Mouse (Mus musculus) hindbrain, embryonic 16.5 days (tissue): ENCODE results near the gene Pip4k2a. TPM values are rescaled to one million over a fixed set of nuclear protein-coding genes. Genes with fewer than 3 reads are reported as not detected.

Source experiments
- ATAC-seq: fragments of 200-750 bp; cut with Nextera tagmentation; 2 replicates; pipeline ENCODE4 v1.8.0; 2017; ENCODE audit warnings: moderate TSS enrichment, moderate library complexity
- H3K27ac ChIP-seq: fragments of 300-500 bp; sonication (generic); 2 replicates; pipeline ENCODE4 v1.5.1; 2014; ENCODE audit warnings: low read depth, mild to moderate bottlenecking, control low read depth, low read length, moderate library complexity
- H3K27me3 ChIP-seq: fragments of 300-500 bp; sonication (generic); replicated peaks from 2 replicates; pipeline ENCODE4 v1.6.1; 2014; ENCODE audit warnings: low read length; ENCODE audit not compliant: control insufficient read depth, insufficient read depth
- H3K36me3 ChIP-seq: fragments of 300-500 bp; sonication (generic); 2 replicates; pipeline ENCODE4 v1.6.1; 2014; ENCODE audit warnings: mild to moderate bottlenecking, low read length, moderate library complexity, mixed read lengths; ENCODE audit not compliant: control insufficient read depth, insufficient read depth
- H3K4me1 ChIP-seq: fragments of 300-500 bp; sonication (generic); 2 replicates; pipeline ENCODE4 v1.6.1; 2014; ENCODE audit warnings: low read depth, low read length; ENCODE audit not compliant: control insufficient read depth, insufficient read depth
- H3K4me2 ChIP-seq: fragments of 300-500 bp; sonication (generic); 2 replicates; pipeline ENCODE4 v1.6.1; 2014; ENCODE audit warnings: mild to moderate bottlenecking, low read length, control low read depth, moderate library complexity
- H3K4me3 ChIP-seq: fragments of 300-500 bp; sonication (generic); 2 replicates; pipeline ENCODE4 v1.5.1; 2014; ENCODE audit warnings: mild to moderate bottlenecking, low read length, control low read depth, moderate library complexity
- H3K9ac ChIP-seq: fragments of 300-500 bp; sonication (generic); 2 replicates; pipeline ENCODE4 v1.6.1; 2014; ENCODE audit warnings: low read depth, mild to moderate bottlenecking, control low read depth, low read length, moderate library complexity
- H3K9me3 ChIP-seq: fragments of 300-500 bp; sonication (generic); 2 replicates; pipeline ENCODE4 v1.6.1; 2014; ENCODE audit warnings: mild to moderate bottlenecking, low read length, moderate library complexity; ENCODE audit not compliant: control insufficient read depth
- WGBS: fragments of 180-500 bp; shearing (Covaris S2); extraction: QIAGEN DNeasy Blood & Tissue Kit; methylation state at CpG from one replicate; pipeline ENCODE4 v1.1.7; 2014; 5-methylcytosine and 5-hydroxymethylcytosine counted together
- polyA plus RNA-seq: library from polyadenylated mRNA; unstranded; fragments of >200 nt; fragmentation: Nextera tagmentation; extraction: Ambion mirVana; gene quantifications from 2 replicates; pipeline ENCODE4 v1.2.1, GENCODE M21; 2015

The Pip4k2a gene
- polyA plus RNA-seq, 1 experiment from 2014 or later = 10.2 TPM

DNA sequence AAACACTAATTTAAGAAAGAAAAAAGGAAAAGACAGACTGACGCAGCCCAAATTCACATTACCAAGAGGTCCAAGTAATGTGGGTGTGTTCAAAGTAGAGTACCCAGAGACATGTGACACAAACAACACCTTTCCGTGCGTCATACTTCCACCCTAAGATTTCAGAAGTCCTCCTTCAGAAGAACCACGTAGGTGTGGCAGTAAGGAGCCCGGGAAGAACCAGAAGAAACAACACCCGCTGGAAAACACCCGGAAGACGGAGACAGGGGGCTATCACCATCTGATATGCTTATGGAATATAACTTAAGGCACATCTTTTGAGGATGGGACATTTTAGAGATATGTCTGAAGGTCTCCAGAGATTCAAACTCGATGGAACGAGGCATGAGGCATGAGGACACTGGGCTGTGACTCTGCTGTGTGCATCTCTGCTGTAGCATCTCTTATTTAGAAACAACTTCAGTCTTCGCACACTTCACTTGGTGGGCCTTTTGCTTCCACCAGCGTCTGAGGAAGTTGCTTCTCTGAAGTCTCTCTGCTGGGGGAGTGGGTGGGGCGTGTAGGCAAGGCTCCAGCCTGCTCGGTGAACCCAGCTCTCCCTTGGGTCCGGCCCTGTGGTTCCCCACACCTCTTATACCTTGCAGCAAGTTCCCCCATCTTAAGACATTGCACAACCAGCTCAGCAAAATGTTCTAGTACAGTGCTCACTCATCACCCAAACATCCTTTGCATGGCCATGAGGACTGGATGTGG is 13.7 kb downstream of the Pip4k2a start:
- ATAC-seq = no peak
- no peak overlapping the region for H3K4me2 ChIP-seq
- peaks cover 6% of the 10 kb centered on the region for H3K9me3 ChIP-seq
- no peak overlapping the region for H3K27ac ChIP-seq
- H3K9ac ChIP-seq = no peak overlapping the region
- H3K4me1 ChIP-seq = no peaks in the 10 kb centered on the region; the same call in 1 of the 2 replicates
- no peaks in the 10 kb centered on the region; the same call in 1 of the 2 replicates for H3K36me3 ChIP-seq
- no peak overlapping the region for H3K4me3 ChIP-seq
- WGBS = 94% methylated on average over 15 of the region's 15 CpGs
- no peaks in the 10 kb centered on the region for H3K27me3 ChIP-seq

DNA sequence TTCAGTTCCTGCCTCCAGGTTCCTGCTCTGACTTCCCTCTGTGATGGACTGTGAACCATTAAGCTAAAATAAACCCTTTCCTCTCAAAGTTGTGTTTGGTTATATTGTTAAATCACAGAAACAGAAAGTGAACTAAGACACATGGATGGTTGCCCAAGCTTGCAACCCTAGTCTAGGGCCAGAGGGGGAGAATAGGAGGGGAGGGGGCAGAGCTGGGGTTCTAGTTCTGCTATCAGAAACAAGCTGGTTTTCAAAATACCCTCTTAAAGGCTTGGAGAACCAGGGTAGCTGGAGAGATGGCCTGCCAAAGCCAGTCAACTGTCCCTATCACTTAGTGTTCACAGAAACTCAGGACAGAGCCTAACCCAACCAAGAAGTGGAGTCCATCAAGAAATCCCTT is 14.4 kb downstream of the Pip4k2a start:
- no peak overlapping the region for H3K9ac ChIP-seq
- no peaks in the 10 kb centered on the region for H3K27me3 ChIP-seq
- H3K4me1 ChIP-seq = no peaks in the 10 kb centered on the region; the same call in 1 of the 2 replicates
- no peak overlapping the region for H3K4me3 ChIP-seq
- H3K36me3 ChIP-seq = no peaks in the 10 kb centered on the region; the same call in 1 of the 2 replicates
- no peak overlapping the region for H3K4me2 ChIP-seq
- no peak for ATAC-seq
- H3K9me3 ChIP-seq = peaks cover 6% of the 10 kb centered on the region
- no peak overlapping the region for H3K27ac ChIP-seq

DNA sequence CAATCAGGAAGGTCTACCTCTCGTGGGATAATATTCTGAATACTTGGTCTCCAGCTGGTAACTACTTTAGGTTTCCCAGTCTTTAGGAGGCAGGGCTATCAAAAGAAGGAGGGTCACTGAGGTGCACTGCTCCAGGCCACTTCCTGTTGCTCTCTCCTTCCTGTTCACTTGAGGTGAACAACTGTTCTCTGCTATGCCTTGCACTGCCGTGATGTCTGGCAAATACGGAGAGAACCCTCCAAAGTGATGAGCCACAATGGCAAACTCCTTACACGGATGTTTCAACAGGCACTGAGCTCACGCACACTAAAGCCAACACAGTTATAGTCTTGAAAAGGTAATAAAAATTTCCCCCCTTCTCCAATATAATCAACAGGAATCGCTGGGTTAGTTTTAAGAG is 15.3 kb downstream of the Pip4k2a start:
- no peak overlapping the region for H3K4me2 ChIP-seq
- no peaks in the 10 kb centered on the region; the same call in 1 of the 2 replicates for H3K4me1 ChIP-seq
- H3K27ac ChIP-seq = no peak overlapping the region
- H3K9me3 ChIP-seq = peaks cover 3% of the 10 kb centered on the region; the same call in 1 of the 2 replicates
- no peak for ATAC-seq
- no peak overlapping the region for H3K4me3 ChIP-seq
- no peaks in the 10 kb centered on the region for H3K27me3 ChIP-seq
- H3K36me3 ChIP-seq = no peaks in the 10 kb centered on the region; the same call in 1 of the 2 replicates
- 83% methylated on average over 6 of the region's 6 CpGs for WGBS
- no peak overlapping the region for H3K9ac ChIP-seq

DNA sequence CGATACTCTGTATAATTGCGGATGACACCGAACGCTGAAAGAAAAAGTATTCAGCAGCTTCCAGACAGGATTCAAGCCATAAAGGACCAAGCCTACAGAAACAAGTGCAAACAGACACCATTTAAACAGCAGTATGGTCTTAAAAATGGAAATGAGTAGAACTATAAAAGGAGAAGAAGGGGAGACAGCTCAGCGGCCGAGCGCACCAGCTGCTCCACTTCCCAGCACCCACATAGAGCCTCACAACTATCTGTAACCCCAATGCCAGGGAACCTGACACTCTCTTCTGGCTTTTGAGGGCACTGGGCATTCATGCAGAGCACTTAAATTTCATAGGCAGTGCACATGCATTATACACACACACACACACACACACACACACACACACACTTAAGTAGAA is 18.3 kb downstream of the Pip4k2a start:
- no peak overlapping the region for H3K9ac ChIP-seq
- H3K4me2 ChIP-seq = no peak overlapping the region
- no peak overlapping the region for H3K4me3 ChIP-seq
- H3K36me3 ChIP-seq = no peaks in the 10 kb centered on the region
- H3K27ac ChIP-seq = no peak overlapping the region
- no peak for ATAC-seq
- WGBS = 76% methylated on average over 7 of the region's 7 CpGs
- no peaks in the 10 kb centered on the region; the same call in 1 of the 2 replicates for H3K4me1 ChIP-seq
- no peaks in the 10 kb centered on the region for H3K9me3 ChIP-seq
- no peaks in the 10 kb centered on the region for H3K27me3 ChIP-seq

DNA sequence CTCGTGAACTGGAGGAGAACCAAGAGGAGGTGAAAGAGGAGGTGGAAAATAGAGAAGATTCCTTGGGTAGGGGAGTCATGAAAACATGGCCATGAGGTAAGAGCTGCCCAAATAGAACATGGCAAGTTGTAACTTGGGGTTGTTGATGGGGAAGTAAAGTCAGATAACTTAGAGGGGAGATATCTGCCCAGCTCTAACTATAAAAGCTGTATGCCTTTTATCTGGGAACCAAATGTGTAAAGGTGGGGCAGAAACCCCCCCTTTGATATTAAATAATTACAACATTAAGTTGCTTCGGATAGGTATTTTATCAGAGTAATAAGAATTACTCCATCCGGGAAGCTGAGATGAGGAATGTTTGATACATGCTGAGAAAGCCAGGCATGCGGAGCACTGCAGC is 18.9 kb downstream of the Pip4k2a start:
- no peak for ATAC-seq
- 85% methylated on average over 4 of the region's 4 CpGs for WGBS
- Histone ChIP-seq H3K36me3 (no peaks in the 10 kb centered on the region), H3K9ac (no peak overlapping the region), H3K4me1 (no peaks in the 10 kb centered on the region; the same call in 1 of the 2 replicates), H3K4me2 (no peak overlapping the region), H3K27ac (no peak overlapping the region), H3K27me3 (no peaks in the 10 kb centered on the region), H3K9me3 (no peaks in the 10 kb centered on the region), H3K4me3 (no peak overlapping the region)

DNA sequence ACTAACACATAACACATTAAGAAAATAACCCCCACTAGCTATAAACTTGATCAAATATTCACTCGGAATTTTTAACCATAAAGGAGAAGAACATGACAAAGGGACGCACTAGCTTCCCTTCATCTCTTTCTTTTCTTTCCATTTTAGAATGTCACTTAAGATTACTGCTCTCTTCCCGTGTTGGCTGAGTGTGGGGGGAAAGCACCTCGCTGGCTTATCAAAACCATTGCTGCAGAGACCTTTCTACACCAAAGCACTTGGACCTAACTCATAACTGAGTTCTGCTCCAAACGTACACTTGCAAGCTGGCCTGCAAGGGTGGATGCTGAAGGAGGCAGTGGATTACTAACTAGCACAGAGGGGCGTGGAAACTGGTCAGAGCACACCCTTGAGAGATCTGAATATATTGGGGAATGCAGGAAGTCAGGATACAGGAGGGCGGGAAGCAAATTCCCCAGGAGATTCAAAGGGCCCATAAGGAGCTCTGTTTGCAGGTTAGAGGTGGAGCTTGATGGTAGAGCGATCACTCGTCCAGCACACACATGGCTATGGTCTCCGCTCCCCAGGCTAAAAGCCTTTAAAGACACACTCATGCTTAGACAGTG is 20.6 kb downstream of the Pip4k2a start:
- Histone ChIP-seq H3K27me3 (no peaks in the 10 kb centered on the region), H3K9ac (no peak overlapping the region), H3K36me3 (no peaks in the 10 kb centered on the region), H3K27ac (no peak overlapping the region), H3K4me3 (no peak overlapping the region), H3K4me1 (no peaks in the 10 kb centered on the region; the same call in 1 of the 2 replicates), H3K4me2 (no peak overlapping the region), H3K9me3 (peaks cover 5% of the 10 kb centered on the region; the same call in 1 of the 2 replicates)
- ATAC-seq = no peak
- 88% methylated on average over 10 of the region's 10 CpGs for WGBS

DNA sequence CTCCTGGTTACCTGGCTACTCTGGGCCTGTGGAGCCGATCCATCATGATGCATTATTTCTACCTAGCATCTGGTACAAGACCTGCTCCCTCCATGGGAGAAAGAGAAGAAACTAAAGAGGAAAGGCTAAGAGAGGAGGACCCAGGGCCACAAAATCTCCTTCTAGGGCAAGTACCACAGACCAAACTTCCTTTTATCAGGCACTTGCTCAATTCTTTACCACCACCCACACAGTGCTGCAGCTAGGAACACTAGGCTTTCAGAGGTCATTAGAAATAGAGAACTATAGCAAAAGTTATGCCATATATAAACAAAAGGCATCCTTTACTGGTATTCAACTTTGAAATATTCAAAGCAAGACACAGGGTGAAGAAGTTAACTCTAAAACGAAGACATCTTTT is 21.8 kb downstream of the Pip4k2a start:
- no peak overlapping the region for H3K27ac ChIP-seq
- ATAC-seq = no peak
- H3K4me1 ChIP-seq = no peaks in the 10 kb centered on the region; the same call in 1 of the 2 replicates
- H3K9me3 ChIP-seq = peaks cover 5% of the 10 kb centered on the region; the same call in 1 of the 2 replicates
- H3K9ac ChIP-seq = no peak overlapping the region
- no peak overlapping the region for H3K4me2 ChIP-seq
- H3K27me3 ChIP-seq = no peaks in the 10 kb centered on the region
- WGBS = 83% methylated on average over 2 of the region's 2 CpGs
- H3K4me3 ChIP-seq = no peak overlapping the region
- no peaks in the 10 kb centered on the region for H3K36me3 ChIP-seq

DNA sequence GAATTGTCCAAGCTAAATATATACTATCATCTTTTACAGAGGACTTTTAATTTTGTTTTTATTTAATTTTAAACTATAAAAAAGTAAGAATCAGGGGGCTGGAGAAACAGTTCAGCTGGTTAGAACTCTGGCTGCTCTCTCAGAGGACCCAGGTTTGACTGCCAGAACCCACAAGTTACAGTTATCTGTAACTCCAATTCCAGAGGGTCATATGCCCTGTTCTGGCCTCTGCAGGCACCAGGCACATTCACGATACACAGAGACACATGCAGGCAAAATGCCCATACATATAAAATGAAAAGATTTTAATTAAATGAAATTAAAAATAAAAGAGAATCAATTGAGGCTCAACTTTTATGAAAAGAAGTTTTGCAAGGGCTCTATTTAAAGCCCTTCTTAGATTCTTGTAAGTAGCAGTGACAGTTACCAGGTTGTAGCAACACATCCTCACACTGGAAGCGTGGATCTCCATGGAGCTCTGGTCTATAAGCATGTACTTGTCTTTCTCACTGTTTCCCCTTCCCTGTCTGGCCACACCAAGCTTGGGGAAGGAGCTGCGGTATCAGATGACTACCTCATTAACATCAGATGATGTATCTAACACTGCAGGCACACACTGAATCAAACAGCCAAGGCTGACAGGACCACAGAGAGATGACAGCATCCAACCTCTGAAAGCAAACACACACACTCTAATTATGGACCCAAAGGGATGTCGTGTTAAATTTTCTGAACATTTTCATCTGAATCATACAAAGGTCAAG is 22.9 kb downstream of the Pip4k2a start:
- no peaks in the 10 kb centered on the region for H3K36me3 ChIP-seq
- no peak overlapping the region for H3K4me3 ChIP-seq
- H3K9me3 ChIP-seq = peaks cover 5% of the 10 kb centered on the region; the same call in 1 of the 2 replicates
- H3K27me3 ChIP-seq = no peaks in the 10 kb centered on the region
- no peak overlapping the region for H3K4me2 ChIP-seq
- WGBS = 50% methylated on average over 4 of the region's 4 CpGs
- no peak overlapping the region for H3K27ac ChIP-seq
- no peak for ATAC-seq
- H3K4me1 ChIP-seq = no peaks in the 10 kb centered on the region; the same call in 1 of the 2 replicates
- H3K9ac ChIP-seq = no peak overlapping the region

DNA sequence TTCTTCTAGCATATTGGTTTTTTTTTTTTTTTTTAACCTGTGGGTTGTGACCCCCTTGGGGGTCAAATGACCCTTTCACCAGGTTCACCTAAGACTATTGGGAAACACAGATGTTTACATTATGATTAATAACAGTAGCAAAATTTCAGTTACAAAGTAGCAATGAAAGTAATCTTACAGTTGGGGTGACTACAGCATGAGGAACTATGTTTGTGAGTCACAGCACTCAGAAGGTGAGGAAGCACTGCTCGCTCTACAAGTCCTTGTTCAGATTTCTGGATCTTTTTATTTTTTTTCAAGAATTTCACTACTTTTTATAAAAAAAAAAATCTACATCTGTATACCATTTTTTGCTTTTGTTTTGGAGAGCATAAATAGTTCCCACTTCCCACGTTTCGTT is 26.4 kb downstream of the Pip4k2a start:
- no peak for ATAC-seq

More for the DNA sequence above, 26.4 kb downstream of the Pip4k2a start:
- H3K27me3 ChIP-seq = no peaks in the 10 kb centered on the region
- no peaks in the 10 kb centered on the region for H3K36me3 ChIP-seq
- H3K4me1 ChIP-seq = no peaks in the 10 kb centered on the region
- H3K4me3 ChIP-seq = no peak overlapping the region
- H3K4me2 ChIP-seq = no peak overlapping the region
- no peak overlapping the region for H3K27ac ChIP-seq
- H3K9ac ChIP-seq = no peak overlapping the region
- 91% methylated on average over 3 of the region's 3 CpGs for WGBS
- H3K9me3 ChIP-seq = peaks cover 5% of the 10 kb centered on the region; the same call in 1 of the 2 replicates
